Mouse (Mus musculus) embryo, embryonic 10.5 days (tissue): Measurements from ENCODE around the gene Arid1a.
A peak's percentile ranks its signal among the peaks of the same experiment; 100 is the strongest.

Source experiments
- DNase-seq: peaks from one replicate; pipeline ENCODE4 v3.0.0-alpha.2; 2015; ENCODE audit warnings: low spot score

Gene Arid1a

GRCm38 (mm10) chr4:133730122-133730521 is 26.4 kb downstream of the Arid1a start:
- no peak for DNase-seq

DNA sequence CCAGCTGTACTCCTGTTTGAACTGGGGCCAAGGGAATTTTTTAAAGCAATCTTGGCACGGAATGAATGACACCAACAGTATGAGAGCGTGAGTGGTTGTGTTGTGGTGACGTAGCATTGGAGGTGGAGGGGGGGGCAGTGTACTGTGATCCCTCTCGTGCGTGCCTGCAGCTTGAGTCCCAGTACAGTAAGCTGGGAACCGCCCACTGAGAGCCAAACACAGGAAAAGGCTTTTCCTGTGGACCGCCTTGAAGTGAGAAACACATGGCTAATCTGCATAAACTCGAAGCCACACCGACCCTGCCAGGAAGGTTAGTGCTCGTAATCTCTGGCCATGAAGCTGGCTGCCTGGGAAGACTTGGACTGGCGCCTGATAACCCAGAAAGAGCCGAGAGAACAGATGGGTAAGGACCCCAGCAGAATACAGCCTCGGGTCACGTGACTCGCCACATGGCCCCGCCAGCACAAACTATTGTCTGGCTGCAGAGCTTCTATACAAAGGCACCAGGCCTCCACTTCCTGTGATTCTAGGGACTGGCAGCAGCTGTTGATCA is 27.0 kb downstream of the Arid1a start:
- peak; percentile 87 for DNase-seq

DNA sequence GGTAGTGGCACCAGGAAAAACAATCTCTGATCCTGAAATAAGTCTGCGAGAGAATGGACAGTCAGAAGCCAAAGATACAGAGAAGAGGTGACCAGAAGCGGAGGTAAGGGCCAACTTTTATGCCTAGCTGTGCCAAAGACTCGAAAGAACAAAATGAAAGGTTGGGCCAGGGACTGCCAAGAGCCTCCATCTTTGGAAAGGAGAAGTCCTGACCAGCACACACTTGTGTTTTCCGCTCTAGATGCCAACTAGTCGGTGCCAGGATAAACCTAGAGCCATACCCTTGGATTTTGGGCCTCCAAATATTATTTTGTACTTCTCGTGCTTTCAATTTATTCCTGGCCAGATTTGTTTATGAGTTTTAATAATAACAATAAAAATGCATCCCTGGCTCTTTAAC is 27.6 kb downstream of the Arid1a start:
- DNase-seq: no peak

GRCm38 (mm10) chr4:133728256-133728655 is 28.3 kb downstream of the Arid1a start:
- DNase-seq: peak; percentile 33

- DNase-seq: no peak
These were observed 30.9 kb downstream of the Arid1a start for GRCm38 (mm10) chr4:133725706-133726105.

GRCm38 (mm10) chr4:133719791-133720190 is 36.8 kb downstream of the Arid1a start:
- no peak for DNase-seq

- DNase-seq: no peak
These were observed 43.8 kb downstream of the Arid1a start for GRCm38 (mm10) chr4:133712755-133713154.

DNA sequence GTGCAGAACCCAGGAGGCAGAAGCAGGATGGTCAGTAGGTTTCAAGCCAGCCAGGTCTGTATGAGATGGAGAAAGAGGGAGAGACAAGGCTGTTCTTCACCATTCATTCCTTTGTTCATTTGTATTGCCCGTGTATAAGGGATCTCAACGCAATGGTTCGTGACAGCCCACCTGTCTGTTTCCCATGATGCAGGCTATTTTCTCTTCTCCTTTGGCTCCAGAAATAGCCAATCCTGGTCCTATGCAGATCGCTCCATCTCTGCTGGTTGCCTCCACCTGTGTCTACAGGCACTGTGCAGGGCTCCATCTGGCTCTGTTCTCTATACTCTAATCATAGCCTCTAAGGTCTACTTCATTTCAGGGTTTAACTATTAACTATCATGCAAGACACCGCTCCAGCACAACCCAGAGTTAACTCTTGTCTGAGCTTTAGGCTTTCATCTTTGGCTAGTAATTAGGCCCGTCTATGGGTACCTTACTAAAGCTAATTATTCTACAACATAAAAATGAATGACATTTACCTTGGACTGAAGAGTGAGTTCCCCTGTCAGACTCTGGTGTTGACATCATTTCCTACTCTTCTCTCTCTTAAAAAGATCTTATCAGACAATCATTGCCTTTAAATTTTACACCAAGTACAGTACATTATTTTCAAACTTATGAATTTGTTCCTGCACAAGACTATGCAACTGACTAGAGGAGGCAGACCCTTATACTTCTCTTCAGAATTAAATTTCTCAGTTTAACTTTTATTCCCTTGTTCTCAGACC is 45.1 kb downstream of the Arid1a start:
- no peak for DNase-seq

GRCm38 (mm10) chr4:133709395-133709794 is 47.2 kb downstream of the Arid1a start:
- peak; percentile 37 for DNase-seq

- no peak for DNase-seq
These were observed 49.1 kb downstream of the Arid1a start for GRCm38 (mm10) chr4:133707464-133707863.

DNA sequence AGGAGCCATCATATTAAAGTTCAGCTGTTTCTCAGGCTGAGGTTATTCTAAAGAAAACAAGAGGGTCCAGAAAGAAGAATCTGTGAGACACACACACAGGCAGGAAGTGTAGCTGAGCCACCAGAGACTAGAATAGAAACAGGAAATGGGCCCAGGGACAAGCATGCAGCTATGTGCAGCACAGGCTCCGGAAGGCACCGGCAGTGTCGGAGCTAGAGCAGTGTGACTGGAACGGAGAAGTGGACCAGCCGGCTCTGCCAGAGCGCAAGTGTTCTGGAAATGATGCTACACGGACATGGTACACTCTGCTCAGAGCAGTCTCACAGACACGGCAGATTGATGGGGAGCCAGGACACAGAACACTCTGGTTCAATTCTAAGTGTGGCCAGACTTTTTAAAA is 49.6 kb downstream of the Arid1a start:
- peak; percentile 38 for DNase-seq

GRCm38 (mm10) chr4:133705062-133705461 is 51.5 kb downstream of the Arid1a start:
- DNase-seq: no peak

GRCm38 (mm10) chr4:133700905-133701368 is 55.6 kb downstream of the Arid1a start:
- DNase-seq: no peak

GRCm38 (mm10) chr4:133695363-133695762 is 61.2 kb downstream of the Arid1a start:
- no peak for DNase-seq

DNA sequence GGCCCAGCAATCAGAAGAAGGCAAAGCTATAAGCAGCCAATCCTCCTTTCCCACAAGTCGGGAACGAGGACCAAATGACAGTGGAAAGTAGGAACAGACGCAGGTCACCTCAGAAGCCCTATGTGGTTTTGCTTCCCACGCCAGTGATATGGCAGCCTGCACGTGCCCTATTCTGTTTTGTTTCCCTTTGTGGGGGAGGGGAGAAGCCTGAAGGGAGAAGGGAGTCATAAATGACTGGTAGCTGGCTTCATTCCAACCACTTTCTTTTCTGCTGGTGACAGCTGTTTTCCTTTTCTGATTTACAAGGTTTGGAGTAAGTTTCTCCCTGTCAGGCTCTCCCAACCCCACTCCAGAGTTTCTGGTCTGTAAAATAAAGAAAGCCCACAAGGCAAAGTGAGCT is 66.3 kb downstream of the Arid1a start:
- peak; percentile 27 for DNase-seq

DNA sequence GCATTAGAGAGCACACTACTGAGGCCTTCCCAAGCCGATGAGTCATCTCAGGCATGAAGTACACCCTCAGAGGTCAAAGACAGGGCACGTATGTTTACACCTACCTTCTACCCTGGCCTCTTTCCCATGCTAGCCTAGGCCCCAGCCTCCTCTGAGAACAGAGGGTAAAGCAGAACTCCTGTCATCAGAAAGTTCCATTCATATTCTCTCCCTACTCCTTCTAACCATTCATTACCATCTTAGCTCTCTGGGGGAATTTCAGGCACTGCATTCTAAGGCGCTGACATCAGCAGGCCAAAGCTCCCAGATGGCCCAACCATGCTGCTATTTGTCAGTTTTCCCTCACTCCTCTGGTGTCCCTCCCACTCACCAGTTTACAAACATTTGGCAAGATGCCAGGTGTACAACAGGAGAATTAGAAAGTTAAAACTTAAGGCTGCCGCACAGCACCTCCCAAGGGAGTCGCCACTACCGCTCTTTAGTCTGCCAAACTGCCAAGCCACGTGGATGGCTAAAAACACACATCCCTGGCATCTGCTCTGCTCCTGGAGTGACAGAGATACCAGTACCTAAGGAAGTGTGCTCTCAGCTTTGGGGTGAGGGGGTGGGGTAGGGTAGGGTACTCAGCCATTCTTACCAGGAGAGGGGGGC is 68.0 kb downstream of the Arid1a start:
- no peak for DNase-seq

GRCm38 (mm10) chr4:133687126-133687525 is 69.4 kb downstream of the Arid1a start:
- no peak for DNase-seq

DNA sequence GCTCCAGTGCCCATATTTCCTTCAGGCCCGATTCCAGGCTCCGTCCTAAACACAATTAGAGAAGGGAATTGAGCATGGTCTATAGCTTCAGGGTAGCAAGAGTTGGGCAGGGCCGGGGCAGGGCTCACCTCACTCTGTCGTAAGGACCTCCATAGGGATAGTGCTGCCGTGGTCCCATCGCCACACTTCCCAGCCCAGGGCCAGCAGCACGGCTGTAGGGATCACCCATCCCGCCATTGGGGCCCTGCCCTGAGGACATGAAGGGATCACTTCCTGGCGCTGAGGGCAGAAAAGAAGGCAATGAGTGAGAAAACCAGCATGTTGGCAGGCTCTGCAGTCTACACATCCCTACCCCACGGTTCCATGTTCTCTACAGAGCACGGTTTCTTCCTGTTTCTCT is 70.1 kb downstream of the Arid1a start:
- DNase-seq: no peak

- DNase-seq: no peak
These were observed 76.3 kb downstream of the Arid1a start for GRCm38 (mm10) chr4:133680206-133680786.

- DNase-seq: no peak
These were observed 76.9 kb downstream of the Arid1a start for GRCm38 (mm10) chr4:133679629-133680028.

- no peak for DNase-seq
These were observed 79.3 kb downstream of the Arid1a start for GRCm38 (mm10) chr4:133677266-133677665.

DNA sequence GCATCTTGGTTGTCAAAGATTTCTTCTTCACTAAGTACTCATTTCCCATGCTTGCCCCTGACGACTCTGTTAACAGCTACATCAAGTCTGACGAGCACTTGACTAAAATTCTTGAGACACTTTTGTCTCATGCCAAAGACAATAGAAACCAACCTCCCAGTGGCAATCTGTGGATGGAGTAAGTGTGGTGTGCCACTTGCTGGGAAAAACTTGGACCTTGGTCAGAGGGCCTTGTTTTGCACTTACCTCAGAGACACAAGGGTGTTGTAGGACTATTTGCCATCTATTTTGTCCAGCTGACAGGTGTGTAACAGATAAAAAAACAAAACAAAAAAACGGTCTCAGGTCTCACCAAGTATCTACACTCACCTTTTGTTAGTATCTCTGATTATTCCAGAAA is 80.4 kb downstream of the Arid1a start:
- no peak for DNase-seq

DNA sequence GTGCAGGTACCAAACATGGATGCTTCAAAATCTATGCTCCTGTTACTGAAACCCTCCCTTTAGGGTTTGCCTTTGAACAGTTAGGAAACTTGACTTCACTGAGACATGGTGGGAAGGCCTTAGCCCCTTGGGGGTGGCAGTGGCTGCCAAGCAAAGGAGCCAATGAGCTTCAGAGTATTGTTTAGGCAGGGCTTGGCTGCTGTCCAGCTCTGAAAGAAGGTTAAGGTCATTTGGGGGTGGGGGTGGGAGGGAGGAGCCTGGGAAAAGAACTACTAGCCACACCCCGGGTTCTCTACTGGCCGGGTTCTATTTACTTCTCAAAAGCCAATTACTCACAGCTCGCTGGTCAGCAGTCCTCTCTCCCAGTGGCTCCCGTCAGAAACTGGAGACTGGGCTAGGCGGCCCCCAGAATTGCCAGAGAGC is 81.0 kb downstream of the Arid1a start:
- peak; percentile 90 for DNase-seq
